Mouse (Mus musculus) gastrocnemius, postnatal 4 days (tissue): ENCODE results near the gene Hist1h1d. TPM values are rescaled to one million over a fixed set of nuclear protein-coding genes. Genes with fewer than 3 reads are reported as not detected.
"Not testable (repeated sequence)": the region's sequence is repeated elsewhere in the genome, so short reads cannot be mapped to it uniquely, and the experiment has no call there.

ENCODE experiments used
- DNase-seq, 2 experiments: peaks; one replicate each; pipeline ENCODE4 v3.0.0; 2021 to 2022; ENCODE audit warnings: low spot score in 2 of 2, mixed read lengths in 2 of 2
- total RNA-seq, 2 experiments: library from RNA; stranded (reverse); gene quantifications; 2 replicates each; pipeline ENCODE4 v1.2.3; 2021

The Hist1h1d gene
- total RNA-seq, 2 experiments from 2014 or later, result 34.6 to 45.9 TPM

- DNase-seq, result not testable (repeated sequence)
These were observed 18.6 kb downstream of the Hist1h1d start for GRCm38 (mm10) chr13:23571504-23572217.

GRCm38 (mm10) chr13:23572218-23573033, 19.4 kb downstream of the Hist1h1d start:
- DNase-seq, result no peak

- DNase-seq, result not testable (repeated sequence)
These were observed 20.2 kb downstream of the Hist1h1d start for GRCm38 (mm10) chr13:23573034-23573897.

- peak; percentile 67 to 87 for DNase-seq
These were observed 20.9 kb downstream of the Hist1h1d start, which contains the start of the genes Hist1h2bf and Hist1h2ad for GRCm38 (mm10) chr13:23573898-23574524. Hist1h2bf (minus strand) TSS chr13:23574196. Hist1h2ad (plus strand) TSS chr13:23574381.

GRCm38 (mm10) chr13:23574546-23575170, 21.6 kb downstream of the Hist1h1d start:
- DNase-seq, result not testable (repeated sequence)

- peak in 1 of 2 experiments; percentile 39 for DNase-seq
These were observed 22.3 kb downstream of the Hist1h1d start, which contains the start of gene Hist1h3d for GRCm38 (mm10) chr13:23575271-23575851. Hist1h3d (plus strand) TSS chr13:23575763.

GRCm38 (mm10) chr13:23575864-23576313, 22.8 kb downstream of the Hist1h1d start:
- not testable (repeated sequence) for DNase-seq

- no peak for DNase-seq
These were observed 23.4 kb downstream of the Hist1h1d start for GRCm38 (mm10) chr13:23576351-23576881.

GRCm38 (mm10) chr13:23576906-23577639, 24.0 kb downstream of the Hist1h1d start:
- DNase-seq, result no peak

- DNase-seq, result no peak
These were observed 24.8 kb downstream of the Hist1h1d start for GRCm38 (mm10) chr13:23577835-23578234.

GRCm38 (mm10) chr13:23581408-23582218, 28.6 kb downstream of the Hist1h1d start, which contains the start of gene Hist1h4d:
Hist1h4d (plus strand) TSS chr13:23581598.
- peak; percentile 79 to 88 for DNase-seq

GRCm38 (mm10) chr13:23582219-23583056, 29.4 kb downstream of the Hist1h1d start:
- DNase-seq, result no peak

- DNase-seq, result no peak
These were observed 30.5 kb downstream of the Hist1h1d start for GRCm38 (mm10) chr13:23583387-23584068.

GRCm38 (mm10) chr13:23584331-23584730, 31.3 kb downstream of the Hist1h1d start:
- no peak for DNase-seq

GRCm38 (mm10) chr13:23585029-23585441, 32.0 kb downstream of the Hist1h1d start:
- DNase-seq, result peak in 1 of 2 experiments; percentile 73
